Mouse (Mus musculus): Measurements from ENCODE around the gene Tmem273. TPM values are rescaled to one million over a fixed set of nuclear protein-coding genes. Genes with fewer than 3 reads are reported as not detected.

The Tmem273 gene
- polyA plus RNA-seq, 1 experiment from 2014 or later = 0.98 TPM

DNA sequence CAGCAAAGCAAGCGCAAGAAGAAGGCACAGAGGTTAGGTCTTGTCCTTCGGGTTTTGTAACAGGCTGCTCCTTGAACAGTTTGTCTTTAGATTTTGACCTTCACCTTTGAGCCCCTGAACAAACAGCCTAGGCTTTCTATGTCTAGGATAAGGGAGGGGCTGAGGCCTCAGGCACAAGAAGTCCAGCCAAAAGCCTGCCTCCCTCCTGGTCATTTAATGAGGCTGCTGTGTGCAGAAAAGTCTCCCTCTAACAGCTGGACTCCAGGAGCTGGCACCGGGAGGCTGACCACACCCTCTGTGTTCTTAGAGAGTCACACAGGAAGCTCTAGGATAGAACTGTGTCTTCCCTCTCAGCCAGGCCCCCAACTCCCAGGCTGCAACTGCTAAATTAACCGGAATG is 41.4 kb downstream of the Tmem273 start:
- H3K4me2 ChIP-seq (replicated peaks; ENCODE audit: low read depth) = no peak overlapping the region
- WGBS = 45% methylated on average over 4 of the region's 4 CpGs
- H3K9ac ChIP-seq (ENCODE audit: low read depth, low read length) = no peak overlapping the region
- H3K4me3 ChIP-seq (ENCODE audit: low read depth, low read length) = no peak overlapping the region
- H3K4me1 ChIP-seq (replicated peaks; ENCODE audit: control insufficient read depth, insufficient read depth, low read length) = peaks cover 15% of the 10 kb centered on the region; the same call in 1 of the 2 replicates
- H3K27ac ChIP-seq (ENCODE audit: low read depth, low read length) = no peak overlapping the region
- no peaks in the 10 kb centered on the region for H3K36me3 ChIP-seq (ENCODE audit: control insufficient read depth, insufficient read depth)
- H3K9me3 ChIP-seq (ENCODE audit: control insufficient read depth) = no peaks in the 10 kb centered on the region
- H3K27me3 ChIP-seq (replicated peaks; ENCODE audit: control insufficient read depth, insufficient read depth, low read length) = no peaks in the 10 kb centered on the region
- TF ChIP-seq CTCF (IDR thresholded peaks at IDR 0.05; ENCODE audit: low read depth) = no peak
- no peak for ATAC-seq

GRCm38 (mm10) chr14:32827994-32828650 is 42.4 kb downstream of the Tmem273 start:
- WGBS = 43% methylated on average over 6 of the region's 6 CpGs
- no peak for ATAC-seq
- H3K9me3 ChIP-seq (ENCODE audit: control insufficient read depth) = no peaks in the 10 kb centered on the region
- H3K27me3 ChIP-seq (replicated peaks; ENCODE audit: control insufficient read depth, insufficient read depth, low read length) = no peaks in the 10 kb centered on the region
- peak; percentile 25; the same call in 1 of the 2 replicates for TF ChIP-seq CTCF (IDR thresholded peaks at IDR 0.05; ENCODE audit: low read depth)
- no peak overlapping the region for H3K4me3 ChIP-seq (ENCODE audit: low read depth, low read length)
- H3K4me1 ChIP-seq (replicated peaks; ENCODE audit: control insufficient read depth, insufficient read depth, low read length) = peaks cover 15% of the 10 kb centered on the region; the same call in 1 of the 2 replicates
- H3K27ac ChIP-seq (ENCODE audit: low read depth, low read length) = no peak overlapping the region
- H3K36me3 ChIP-seq (ENCODE audit: control insufficient read depth, insufficient read depth) = no peaks in the 10 kb centered on the region
- no peak overlapping the region for H3K9ac ChIP-seq (ENCODE audit: low read depth, low read length)
- no peak overlapping the region for H3K4me2 ChIP-seq (replicated peaks; ENCODE audit: low read depth)

GRCm38 (mm10) chr14:32833847-32834246 is 48.1 kb downstream of the Tmem273 start, which contains the start of gene Fam170b:
Gene Fam170b (plus strand): TSS chr14:32833962.
- Histone ChIP-seq H3K36me3 (ENCODE audit: control insufficient read depth, insufficient read depth) (no peaks in the 10 kb centered on the region), H3K4me3 (ENCODE audit: low read depth, low read length) (no peak within 1 kb of the TSS), H3K9ac (ENCODE audit: low read depth, low read length) (no peak within 1 kb of the TSS), H3K4me1 (replicated peaks; ENCODE audit: control insufficient read depth, insufficient read depth, low read length) (no peaks in the 10 kb centered on the region), H3K27me3 (replicated peaks; ENCODE audit: control insufficient read depth, insufficient read depth, low read length) (no peaks in the 10 kb centered on the region), H3K4me2 (replicated peaks; ENCODE audit: low read depth) (no peak within 1 kb of the TSS), H3K9me3 (ENCODE audit: control insufficient read depth) (no peaks in the 10 kb centered on the region), H3K27ac (ENCODE audit: low read depth, low read length) (no peak within 1 kb of the TSS)
- ATAC-seq = no peak
- TF ChIP-seq CTCF (IDR thresholded peaks at IDR 0.05; ENCODE audit: low read depth) = no peak
- WGBS = 68% methylated on average over 8 of the region's 8 CpGs

GRCm38 (mm10) chr14:32835181-32835580 is 49.4 kb downstream of the Tmem273 start:
- no peak overlapping the region for H3K9ac ChIP-seq (ENCODE audit: low read depth, low read length)
- no peak overlapping the region for H3K27ac ChIP-seq (ENCODE audit: low read depth, low read length)
- H3K36me3 ChIP-seq (ENCODE audit: control insufficient read depth, insufficient read depth) = no peaks in the 10 kb centered on the region
- 73% methylated on average over 14 of the region's 14 CpGs for WGBS
- H3K4me1 ChIP-seq (replicated peaks; ENCODE audit: control insufficient read depth, insufficient read depth, low read length) = no peaks in the 10 kb centered on the region
- TF ChIP-seq CTCF (IDR thresholded peaks at IDR 0.05; ENCODE audit: low read depth) = no peak
- H3K4me3 ChIP-seq (ENCODE audit: low read depth, low read length) = no peak overlapping the region
- H3K9me3 ChIP-seq (ENCODE audit: control insufficient read depth) = no peaks in the 10 kb centered on the region
- H3K27me3 ChIP-seq (replicated peaks; ENCODE audit: control insufficient read depth, insufficient read depth, low read length) = no peaks in the 10 kb centered on the region
- H3K4me2 ChIP-seq (replicated peaks; ENCODE audit: low read depth) = no peak overlapping the region
- no peak for ATAC-seq

GRCm38 (mm10) chr14:32835596-32835995 is 49.8 kb downstream of the Tmem273 start:
- Histone ChIP-seq H3K4me3 (ENCODE audit: low read depth, low read length) (no peak overlapping the region), H3K4me1 (replicated peaks; ENCODE audit: control insufficient read depth, insufficient read depth, low read length) (no peaks in the 10 kb centered on the region), H3K9ac (ENCODE audit: low read depth, low read length) (no peak overlapping the region), H3K27me3 (replicated peaks; ENCODE audit: control insufficient read depth, insufficient read depth, low read length) (no peaks in the 10 kb centered on the region), H3K27ac (ENCODE audit: low read depth, low read length) (no peak overlapping the region), H3K36me3 (ENCODE audit: control insufficient read depth, insufficient read depth) (no peaks in the 10 kb centered on the region), H3K9me3 (ENCODE audit: control insufficient read depth) (no peaks in the 10 kb centered on the region), H3K4me2 (replicated peaks; ENCODE audit: low read depth) (no peak overlapping the region)
- no peak for TF ChIP-seq CTCF (IDR thresholded peaks at IDR 0.05; ENCODE audit: low read depth)
- ATAC-seq = no peak
- 86% methylated on average over 14 of the region's 14 CpGs for WGBS

DNA sequence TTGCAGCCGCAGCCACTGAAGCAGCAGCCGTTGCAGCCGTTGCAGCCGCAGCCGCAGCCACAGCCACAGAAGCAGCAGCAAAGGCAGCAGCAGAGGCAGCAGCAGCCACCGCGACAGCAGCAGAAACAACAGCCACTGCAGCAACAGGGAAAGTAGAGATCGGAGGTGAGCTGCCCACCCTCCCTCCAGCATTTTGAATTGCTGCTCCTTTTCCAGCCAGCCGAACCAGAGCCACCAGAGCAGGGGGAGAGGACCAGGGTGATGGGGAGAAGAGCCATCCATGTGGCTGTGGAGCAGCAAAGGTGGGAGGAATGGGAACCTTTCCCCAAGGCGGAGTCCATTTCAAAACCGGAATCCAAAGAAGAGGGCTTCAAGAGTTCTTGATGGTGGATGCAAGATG is 50.4 kb downstream of the Tmem273 start:
- no peak for ATAC-seq
- 94% methylated on average over 10 of the region's 11 CpGs for WGBS
- H3K9ac ChIP-seq (ENCODE audit: low read depth, low read length) = no peak overlapping the region
- no peak for TF ChIP-seq CTCF (IDR thresholded peaks at IDR 0.05; ENCODE audit: low read depth)
- H3K9me3 ChIP-seq (ENCODE audit: control insufficient read depth) = no peaks in the 10 kb centered on the region
- no peak overlapping the region for H3K4me3 ChIP-seq (ENCODE audit: low read depth, low read length)
- H3K27me3 ChIP-seq (replicated peaks; ENCODE audit: control insufficient read depth, insufficient read depth, low read length) = no peaks in the 10 kb centered on the region
- H3K27ac ChIP-seq (ENCODE audit: low read depth, low read length) = no peak overlapping the region
- no peaks in the 10 kb centered on the region for H3K36me3 ChIP-seq (ENCODE audit: control insufficient read depth, insufficient read depth)
- H3K4me1 ChIP-seq (replicated peaks; ENCODE audit: control insufficient read depth, insufficient read depth, low read length) = no peaks in the 10 kb centered on the region
- no peak overlapping the region for H3K4me2 ChIP-seq (replicated peaks; ENCODE audit: low read depth)
